Mouse (Mus musculus) embryonic fibroblast, embryonic 13.5 days (primary cell): ENCODE measurements around the gene Spg20.

Source experiments
- CTCF ChIP-seq: IDR thresholded peaks from 2 replicates; pipeline ENCODE4 v1.5.1; 2011; ENCODE audit warnings: mild to moderate bottlenecking, control low read depth, low read length, moderate library complexity, borderline replicate concordance; ENCODE audit not compliant: insufficient read depth
- POLR2A ChIP-seq: IDR thresholded peaks from 2 replicates; pipeline ENCODE4 v1.6.1; 2011; ENCODE audit warnings: low read depth, mild to moderate bottlenecking, control low read depth, low read length, moderate library complexity

GRCm38 (mm10) chr3:55123064-55123463 is 11.2 kb downstream of the Spg20 start:
- TF ChIP-seq CTCF (no peak), POLR2A (no peak)
